Mouse (Mus musculus) lung, embryonic 14.5 days (tissue): ENCODE results near the gene Nxpe5. TPM values are rescaled to one million over a fixed set of nuclear protein-coding genes. Genes with fewer than 3 reads are reported as not detected.

Experiments used
- ATAC-seq: fragments of 200-750 bp; cut with Nextera tagmentation; 2 replicates; pipeline ENCODE4 v1.8.0; 2017; ENCODE audit warnings: mild to moderate bottlenecking, moderate TSS enrichment, moderate library complexity; ENCODE audit not compliant: insufficient read depth
- DNase-seq: peaks from one replicate; pipeline ENCODE4 v3.0.0-alpha.2; 2015
- H3K27ac ChIP-seq: fragments of 300-500 bp; sonication (generic); 2 replicates; pipeline ENCODE4 v1.5.1; 2014; ENCODE audit warnings: low read depth, mild to moderate bottlenecking, moderate library complexity
- H3K27me3 ChIP-seq: fragments of 300-500 bp; sonication (generic); 2 replicates; pipeline ENCODE4 v1.6.1; 2014; ENCODE audit warnings: low read length, control low read depth; ENCODE audit not compliant: insufficient read depth
- H3K36me3 ChIP-seq: fragments of 300-500 bp; sonication (generic); 2 replicates; pipeline ENCODE4 v1.6.1; 2014; ENCODE audit warnings: control low read depth; ENCODE audit not compliant: insufficient read depth
- H3K4me1 ChIP-seq: fragments of 300-500 bp; sonication (generic); 2 replicates; pipeline ENCODE4 v1.6.1; 2014; ENCODE audit warnings: antibody characterized with exemption, control low read depth; ENCODE audit not compliant: insufficient read depth
- H3K4me2 ChIP-seq: fragments of 300-500 bp; sonication (generic); 2 replicates; pipeline ENCODE4 v1.6.1; 2014; ENCODE audit warnings: mild to moderate bottlenecking
- H3K4me3 ChIP-seq: fragments of 300-500 bp; sonication (generic); 2 replicates; pipeline ENCODE4 v1.5.1; 2014; ENCODE audit warnings: low read depth, low read length
- H3K9ac ChIP-seq: fragments of 300-500 bp; sonication (generic); 2 replicates; pipeline ENCODE4 v1.6.1; 2014
- H3K9me3 ChIP-seq: fragments of 300-500 bp; sonication (generic); 2 replicates; pipeline ENCODE4 v1.6.1; 2016; ENCODE audit warnings: low read depth, low read length, control low read depth
- CTCF ChIP-seq: IDR thresholded peaks from 2 replicates; pipeline ENCODE4 v1.5.1; 2016; ENCODE audit warnings: antibody characterized with exemption, low read depth
- WGBS: fragments of 180-500 bp; shearing (Covaris S2); extraction: QIAGEN DNeasy Blood & Tissue Kit; methylation state at CpG from one replicate; pipeline ENCODE4 v1.1.7; 2014; 5-methylcytosine and 5-hydroxymethylcytosine counted together
- polyA plus RNA-seq: library from polyadenylated mRNA; unstranded; fragments of >200 nt; fragmentation: Nextera tagmentation; extraction: Ambion mirVana; gene quantifications from 2 replicates; pipeline ENCODE4 v1.2.1, GENCODE M21; 2014

Nxpe5 gene
- polyA plus RNA-seq, 1 experiment from 2014 or later: not detected

DNA sequence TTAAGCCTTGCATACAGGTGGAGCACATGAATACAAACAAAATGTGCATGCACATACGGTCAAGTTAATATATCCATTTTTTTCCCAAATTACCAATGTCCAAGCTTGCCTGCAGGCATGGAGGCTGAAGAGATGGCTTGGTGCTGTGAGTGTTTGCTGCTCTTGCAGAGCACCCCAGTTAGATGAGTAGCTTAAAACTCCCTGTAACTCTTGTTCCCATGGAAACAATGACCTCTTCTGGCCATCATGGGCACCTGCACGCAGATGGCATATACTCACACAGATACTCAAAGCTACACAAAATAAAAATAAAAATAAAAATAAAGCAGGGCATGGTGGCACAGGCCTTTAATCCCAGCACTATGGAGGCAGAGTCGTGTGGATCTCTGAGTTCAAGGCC, 27.4 kb downstream of the Nxpe5 start:
- WGBS: 88% methylated on average over 3 of the region's 3 CpGs
- Histone ChIP-seq H3K9me3 (no peaks in the 10 kb centered on the region), H3K27me3 (no peaks in the 10 kb centered on the region), H3K9ac (no peak overlapping the region), H3K4me2 (no peak overlapping the region), H3K36me3 (no peaks in the 10 kb centered on the region; the same call in 1 of the 2 replicates), H3K27ac (no peak overlapping the region), H3K4me1 (no peaks in the 10 kb centered on the region), H3K4me3 (no peak overlapping the region)
- no peak for TF ChIP-seq CTCF
- DNase-seq (no peak), ATAC-seq (no peak)

GRCm38 (mm10) chr5:138255353-138256093, 29.8 kb downstream of the Nxpe5 start, which contains the start of gene Lamtor4:
Lamtor4 (plus strand) TSS chr5:138255482.
- H3K9ac ChIP-seq: peak within 1 kb of the TSS; percentile 56
- 0 out of 2 replicates have a peak, but pooled peaks have one; percentile 4 for TF ChIP-seq CTCF
- peak within 1 kb of the TSS; percentile 64 for H3K4me3 ChIP-seq
- DNase-seq (peak; percentile 96), ATAC-seq (peak; percentile 100)
- peak within 1 kb of the TSS; percentile 64 for H3K4me2 ChIP-seq
- WGBS: under 1% methylated on average over 38 of the region's 38 CpGs
- H3K27me3 ChIP-seq: no peaks in the 10 kb centered on the region
- H3K9me3 ChIP-seq: no peaks in the 10 kb centered on the region
- no peaks in the 10 kb centered on the region for H3K4me1 ChIP-seq
- peak within 1 kb of the TSS; percentile 51; the same call in 1 of the 2 replicates for H3K27ac ChIP-seq
- H3K36me3 ChIP-seq: peaks cover 24% of the 10 kb centered on the region

DNA sequence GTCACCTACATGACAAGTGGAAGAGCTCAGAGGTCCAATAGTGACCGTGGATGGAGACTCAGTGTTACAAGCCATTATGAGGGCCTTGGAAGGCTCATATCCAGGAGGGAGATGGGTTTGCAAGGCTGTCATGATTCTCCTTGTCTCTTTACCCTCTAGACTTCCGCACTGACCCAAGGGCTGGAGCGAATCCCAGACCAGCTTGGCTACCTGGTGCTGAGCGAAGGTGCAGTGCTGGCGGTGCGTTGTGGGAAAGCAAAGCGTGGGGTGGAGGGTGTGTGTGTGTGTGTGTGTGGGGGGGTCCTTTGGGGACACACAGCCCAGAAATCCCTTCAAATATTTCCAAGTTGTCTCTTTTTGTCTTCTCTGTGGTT, 30.4 kb downstream of the Nxpe5 start:
- 14% methylated on average over 7 of the region's 7 CpGs for WGBS

DNA sequence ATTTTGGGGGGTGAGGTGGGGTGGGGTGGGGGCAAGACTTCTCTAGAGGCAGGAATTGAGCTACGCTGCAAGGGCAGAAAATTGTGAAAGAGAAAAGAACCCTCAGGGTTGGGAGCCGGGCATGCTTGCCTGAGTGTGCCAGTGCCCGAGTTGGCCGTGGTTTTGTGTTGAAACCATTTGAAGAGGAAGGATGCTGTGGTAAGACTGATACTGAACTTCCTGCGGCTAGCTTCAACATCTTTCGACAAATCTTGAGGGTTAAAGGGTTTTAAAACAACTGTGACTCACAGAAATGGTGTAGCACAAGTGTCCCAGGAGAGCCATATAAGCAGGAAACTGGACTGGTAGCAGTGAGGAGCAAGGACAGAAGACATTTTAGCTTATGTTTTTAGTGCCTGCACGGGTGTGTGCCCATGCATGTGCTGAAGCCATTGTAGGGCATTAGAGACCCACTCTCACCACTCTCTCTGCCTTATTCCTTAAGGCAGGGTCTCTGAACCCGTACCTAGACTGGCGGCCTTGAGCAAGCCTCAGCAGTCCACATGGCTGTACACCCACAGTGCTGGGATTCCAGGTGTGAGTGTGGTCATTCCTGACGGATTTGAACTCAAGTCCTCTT, 31.4 kb downstream of the Nxpe5 start:
- no peak for ATAC-seq
- 88% methylated on average over 10 of the region's 10 CpGs for WGBS

More for the DNA sequence above, 30.4 kb downstream of the Nxpe5 start:
- peak overlapping the region; percentile 64 for H3K4me3 ChIP-seq
- H3K4me2 ChIP-seq: peak overlapping the region; percentile 64
- H3K36me3 ChIP-seq: peaks cover 29% of the 10 kb centered on the region
- DNase-seq: no peak
- H3K9me3 ChIP-seq: no peaks in the 10 kb centered on the region
- H3K9ac ChIP-seq: peak overlapping the region; percentile 56
- TF ChIP-seq CTCF: no peak
- H3K27ac ChIP-seq: peak overlapping the region; percentile 51; the same call in 1 of the 2 replicates
- ATAC-seq: no peak
- H3K27me3 ChIP-seq: no peaks in the 10 kb centered on the region
- no peaks in the 10 kb centered on the region for H3K4me1 ChIP-seq

DNA sequence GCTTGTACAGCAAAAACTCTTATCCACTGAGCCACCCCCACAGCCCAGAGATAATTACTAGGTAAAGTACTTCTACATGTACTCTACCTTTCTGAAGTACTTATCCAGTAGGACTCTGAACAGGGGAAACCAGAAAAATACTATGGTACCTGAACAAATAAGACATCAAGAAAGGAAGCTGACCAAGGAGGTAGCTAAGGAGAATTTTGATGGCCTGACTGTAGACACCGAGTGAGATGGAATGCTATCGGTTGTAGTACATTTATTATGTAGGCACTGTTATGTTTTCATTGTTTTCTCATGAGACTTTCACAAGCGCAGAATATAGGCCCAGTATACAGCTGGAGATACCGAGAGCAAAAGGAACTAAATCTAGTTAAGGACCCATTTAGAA, 31.9 kb downstream of the Nxpe5 start:
- WGBS: 92% methylated on average over 4 of the region's 4 CpGs
- Histone ChIP-seq H3K27ac (no peak overlapping the region), H3K27me3 (no peaks in the 10 kb centered on the region), H3K9ac (no peak overlapping the region), H3K9me3 (no peaks in the 10 kb centered on the region), H3K4me2 (no peak overlapping the region), H3K4me1 (peaks cover under 1% of the 10 kb centered on the region; the same call in 1 of the 2 replicates), H3K4me3 (no peak overlapping the region), H3K36me3 (peaks cover 40% of the 10 kb centered on the region)
- ATAC-seq (no peak), DNase-seq (no peak)
- no peak for TF ChIP-seq CTCF

More for the DNA sequence above, 31.4 kb downstream of the Nxpe5 start:
- H3K9me3 ChIP-seq: no peaks in the 10 kb centered on the region
- H3K4me1 ChIP-seq: no peaks in the 10 kb centered on the region
- H3K36me3 ChIP-seq: peaks cover 39% of the 10 kb centered on the region
- H3K27me3 ChIP-seq: no peaks in the 10 kb centered on the region
- no peak for TF ChIP-seq CTCF
- H3K4me2 ChIP-seq: no peak overlapping the region
- no peak overlapping the region for H3K27ac ChIP-seq
- no peak overlapping the region for H3K9ac ChIP-seq
- no peak for DNase-seq
- no peak overlapping the region for H3K4me3 ChIP-seq

GRCm38 (mm10) chr5:138258078-138258477, 32.4 kb downstream of the Nxpe5 start:
- DNase-seq (no peak), ATAC-seq (no peak)
- no peaks in the 10 kb centered on the region for H3K27me3 ChIP-seq
- no peak overlapping the region for H3K9ac ChIP-seq
- H3K36me3 ChIP-seq: peaks cover 40% of the 10 kb centered on the region
- no peak for TF ChIP-seq CTCF
- no peak overlapping the region for H3K4me3 ChIP-seq
- no peak overlapping the region for H3K4me2 ChIP-seq
- H3K27ac ChIP-seq: no peak overlapping the region
- 83% methylated on average over 3 of the region's 3 CpGs for WGBS
- H3K9me3 ChIP-seq: no peaks in the 10 kb centered on the region
- peaks cover 6% of the 10 kb centered on the region for H3K4me1 ChIP-seq

DNA sequence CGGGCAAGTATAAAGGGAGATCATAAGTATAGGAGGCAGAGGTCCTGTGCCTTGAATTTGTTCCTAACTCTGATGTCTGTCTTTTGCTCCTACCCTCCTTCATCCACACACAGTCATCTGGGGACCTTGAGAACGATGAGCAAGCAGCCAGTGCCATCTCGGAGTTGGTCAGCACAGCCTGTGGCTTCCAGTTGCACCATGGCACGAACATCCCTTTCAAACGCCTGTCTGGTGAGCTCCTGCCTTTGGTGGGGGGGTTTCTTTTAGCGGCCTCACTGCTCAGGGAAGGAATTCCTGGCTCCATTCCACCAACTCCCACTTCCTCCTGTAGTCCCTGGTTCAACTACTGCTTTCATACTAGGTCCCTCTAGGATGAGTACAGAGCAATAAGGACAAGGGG, 32.8 kb downstream of the Nxpe5 start:
- peaks cover 40% of the 10 kb centered on the region for H3K36me3 ChIP-seq
- no peak overlapping the region for H3K4me3 ChIP-seq
- no peak for ATAC-seq
- no peak overlapping the region; the same call in 1 of the 2 replicates for H3K27ac ChIP-seq
- no peaks in the 10 kb centered on the region for H3K9me3 ChIP-seq
- H3K9ac ChIP-seq: no peak overlapping the region
- no peaks in the 10 kb centered on the region for H3K27me3 ChIP-seq
- no peak for DNase-seq
- H3K4me1 ChIP-seq: peaks cover 7% of the 10 kb centered on the region
- WGBS: 78% methylated on average over 6 of the region's 6 CpGs
- TF ChIP-seq CTCF: no peak
- H3K4me2 ChIP-seq: no peak overlapping the region
